Mouse (Mus musculus): ENCODE data around the gene Stt3b.

DNA sequence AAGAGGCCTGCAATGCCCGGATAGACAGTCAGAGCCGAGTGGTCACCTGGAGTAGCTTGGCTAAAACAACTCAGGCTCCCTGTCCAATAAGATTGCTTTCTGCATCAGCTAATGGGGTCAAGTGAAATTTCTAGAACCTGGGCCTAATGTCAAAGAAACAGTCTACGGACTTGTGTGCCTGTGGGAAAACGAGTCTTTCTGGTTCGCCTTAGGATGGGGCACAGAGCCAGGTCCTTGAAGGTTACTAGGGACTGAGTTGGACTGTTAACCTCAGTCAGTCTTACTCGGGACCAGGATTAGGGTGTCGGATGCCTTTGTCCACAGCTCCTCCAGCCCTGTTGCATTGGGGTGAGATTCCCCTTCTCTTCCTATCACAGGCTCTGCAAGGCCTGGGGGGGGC lies 113.1 kb downstream of the Stt3b start:
- TF ChIP-seq CTCF (IDR thresholded peaks at IDR 0.05; ENCODE audit: control insufficient read depth, insufficient read depth, insufficient replicate concordance, low read depth, low read length) (no peak), POLR2A (IDR thresholded peaks at IDR 0.05; ENCODE audit: control insufficient read depth, low read depth, low read length) (no peak)
